Mouse (Mus musculus): ENCODE data around the gene Ly6g6f. TPM values are rescaled to one million over a fixed set of nuclear protein-coding genes. Genes with fewer than 3 reads are reported as not detected.
A peak's percentile ranks its signal among the peaks of the same experiment; 100 is the strongest.

The Ly6g6f gene
- total and polyA plus RNA-seq, 3 experiments, result 0.54 to 0.67 TPM; not detected in 1

GRCm38 (mm10) chr17:35120745-35121142 lies 35.3 kb upstream of the Ly6g6f start:
- no peak for TF ChIP-seq JUND (conservative IDR thresholded peaks at IDR 0.05; ENCODE audit: low read depth, low read length)
- TF ChIP-seq MXI1 (IDR thresholded peaks at IDR 0.05; ENCODE audit: low read depth, low read length), result peak; percentile 41; the same call in 1 of the 2 replicates
- Histone ChIP-seq H3K27ac (ENCODE audit: insufficient read depth, low read depth) (no peak overlapping the region), H3K9ac (ENCODE audit: insufficient read depth, low read depth) (peak overlapping the region; percentile 95), H3K27me3 (replicated peaks) (no peaks in the 10 kb centered on the region), H3K9me3 (replicated peaks; ENCODE audit: low read length) (no peaks in the 10 kb centered on the region), H3K36me3 (replicated peaks in 1 of 2; ENCODE audit: control insufficient read depth in 1 of 2, insufficient read depth in 1 of 2, low read length in 1 of 2) (peaks cover 42 to 56% of the 10 kb centered on the region in 2 experiments), H3K4me3 (replicated peaks in 1 of 3; ENCODE audit: low read depth in 2 of 3, low read length in 2 of 3, poor library complexity in 1 of 3) (peak overlapping the region; percentile 81 to 98 (median 85)), H3K79me2 (replicated peaks; ENCODE audit: control insufficient read depth, extremely low read depth, insufficient read depth, poor library complexity, severe bottlenecking) (peaks cover 38% of the 10 kb centered on the region), H3K4me2 (ENCODE audit: insufficient read depth, low read depth, poor library complexity, severe bottlenecking) (peak overlapping the region; percentile 78), H3K4me1 (ENCODE audit: control insufficient read depth in 1 of 2, insufficient read depth in 2 of 2) (peaks cover 0 to 50% of the 10 kb centered on the region in 2 experiments; a peak in 2 of 4 replicates)
- no peak for DNase-seq (ENCODE audit: extremely low read depth)
- dilution Hi-C loops (cut with MboI; ENCODE audit: extremely low pct_ligation_motif_present, extremely low pct_unique_long_range_greater_than_20kb, low sequenced_read_pairs) (no loop called here), in situ Hi-C loops (cut with MboI; ENCODE audit: low pct_ligation_motif_present, low pct_unique_long_range_greater_than_20kb, low sequenced_read_pairs) (no loop called here)

GRCm38 (mm10) chr17:35115046-35116019 lies 29.9 kb upstream of the Ly6g6f start, which contains the start of gene Ly6g5b:
TSS of gene Ly6g5b (minus strand) at chr17:35115428.
- Histone ChIP-seq H3K9me3 (replicated peaks; ENCODE audit: low read length) (no peaks in the 10 kb centered on the region), H3K27ac (ENCODE audit: insufficient read depth, low read depth) (no peak within 1 kb of the TSS), H3K79me2 (replicated peaks; ENCODE audit: control insufficient read depth, extremely low read depth, insufficient read depth, poor library complexity, severe bottlenecking) (peaks cover 11% of the 10 kb centered on the region), H3K4me3 (replicated peaks in 1 of 3; ENCODE audit: low read depth in 2 of 3, low read length in 2 of 3, poor library complexity in 1 of 3) (no peak within 1 kb of the TSS), H3K9ac (ENCODE audit: insufficient read depth, low read depth) (no peak within 1 kb of the TSS), H3K36me3 (replicated peaks in 1 of 2; ENCODE audit: control insufficient read depth in 1 of 2, insufficient read depth in 1 of 2, low read length in 1 of 2) (peaks cover 44 to 59% of the 10 kb centered on the region in 2 experiments), H3K4me1 (ENCODE audit: control insufficient read depth in 1 of 2, insufficient read depth in 2 of 2) (peaks cover 0 to 24% of the 10 kb centered on the region in 2 experiments; a peak in 2 of 4 replicates), H3K4me2 (ENCODE audit: insufficient read depth, low read depth, poor library complexity, severe bottlenecking) (no peak within 1 kb of the TSS), H3K27me3 (replicated peaks) (no peaks in the 10 kb centered on the region)
- peak; percentile 58 for DNase-seq (ENCODE audit: extremely low read depth)
- TF ChIP-seq MAFK (IDR thresholded peaks at IDR 0.05; ENCODE audit: insufficient replicate concordance, low read length), result no peak
- TF ChIP-seq SMC3 (IDR thresholded peaks at IDR 0.05; ENCODE audit: low read depth, low read length), result peak; percentile 51
- TF ChIP-seq HCFC1 (IDR thresholded peaks at IDR 0.05; ENCODE audit: low read depth, low read length), result no peak
- peak; percentile 63 for TF ChIP-seq RAD21 (IDR thresholded peaks at IDR 0.05; ENCODE audit: low read depth, low read length)
- TF ChIP-seq MXI1 (IDR thresholded peaks at IDR 0.05; ENCODE audit: low read depth, low read length), result no peak
- TF ChIP-seq CTCF (conservative IDR thresholded peaks at IDR 0.05 in 1 of 2, IDR thresholded peaks at IDR 0.05 in 1 of 2; ENCODE audit: low read depth in 2 of 2, low read length in 2 of 2), result peak; percentile 22 to 66; a peak in 2 of 4 replicates
- TF ChIP-seq JUND (conservative IDR thresholded peaks at IDR 0.05; ENCODE audit: low read depth, low read length), result no peak
- in situ Hi-C loops (cut with MboI; ENCODE audit: low pct_ligation_motif_present, low pct_unique_long_range_greater_than_20kb, low sequenced_read_pairs), result loop anchor here (5.0 to 10.0 kb wide), 2 partner anchors 91 to 117 kb away; partner anchors contain the start of genes Atp6v1g2 and Sapcd1
- dilution Hi-C loops (cut with MboI; ENCODE audit: extremely low pct_ligation_motif_present, extremely low pct_unique_long_range_greater_than_20kb, low sequenced_read_pairs), result no loop called here

GRCm38 (mm10) chr17:35111774-35112173 lies 26.4 kb upstream of the Ly6g6f start:
- in situ Hi-C loops (cut with MboI; ENCODE audit: low pct_ligation_motif_present, low pct_unique_long_range_greater_than_20kb, low sequenced_read_pairs), result loop anchor here (10.0 kb wide), 1 partner anchor 87 kb away; the partner anchor contains the start of gene Sapcd1
- Histone ChIP-seq H3K4me2 (ENCODE audit: insufficient read depth, low read depth, poor library complexity, severe bottlenecking) (no peak overlapping the region), H3K36me3 (replicated peaks in 1 of 2; ENCODE audit: control insufficient read depth in 1 of 2, insufficient read depth in 1 of 2, low read length in 1 of 2) (peaks cover 25 to 34% of the 10 kb centered on the region in 2 experiments), H3K27ac (ENCODE audit: insufficient read depth, low read depth) (no peak overlapping the region), H3K9me3 (replicated peaks; ENCODE audit: low read length) (no peaks in the 10 kb centered on the region), H3K9ac (ENCODE audit: insufficient read depth, low read depth) (no peak overlapping the region), H3K27me3 (replicated peaks) (no peaks in the 10 kb centered on the region), H3K4me3 (replicated peaks in 1 of 3; ENCODE audit: low read depth in 2 of 3, low read length in 2 of 3, poor library complexity in 1 of 3) (no peak overlapping the region), H3K79me2 (replicated peaks; ENCODE audit: control insufficient read depth, extremely low read depth, insufficient read depth, poor library complexity, severe bottlenecking) (no peaks in the 10 kb centered on the region), H3K4me1 (ENCODE audit: control insufficient read depth in 1 of 2, insufficient read depth in 2 of 2) (peaks cover 0 to 14% of the 10 kb centered on the region in 2 experiments; a peak in 2 of 4 replicates)
- no peak for DNase-seq (ENCODE audit: extremely low read depth)
- dilution Hi-C loops (cut with MboI; ENCODE audit: extremely low pct_ligation_motif_present, extremely low pct_unique_long_range_greater_than_20kb, low sequenced_read_pairs), result no loop called here
- TF ChIP-seq POLR2AphosphoS2 (IDR thresholded peaks at IDR 0.05; ENCODE audit: low read depth, low read length) (no peak), SIN3A (IDR thresholded peaks at IDR 0.05; ENCODE audit: low read length) (no peak), RCOR1 (conservative IDR thresholded peaks at IDR 0.05; ENCODE audit: low read depth, low read length) (no peak), IRF4 (IDR thresholded peaks at IDR 0.05; ENCODE audit: low read depth, low read length) (no peak), POLR2A (IDR thresholded peaks at IDR 0.05; ENCODE audit: low read depth, low read length) (no peak), CHD1 (IDR thresholded peaks at IDR 0.05; ENCODE audit: low read depth, low read length) (no peak), RAD21 (IDR thresholded peaks at IDR 0.05; ENCODE audit: low read depth, low read length) (no peak), GABPA (IDR thresholded peaks at IDR 0.05; ENCODE audit: insufficient replicate concordance, low read depth, low read length) (no peak), CHD2 (IDR thresholded peaks at IDR 0.05; ENCODE audit: low read length) (no peak), E2F4 (IDR thresholded peaks at IDR 0.05; ENCODE audit: insufficient replicate concordance, low read depth, low read length) (no peak), UBTF (IDR thresholded peaks at IDR 0.05; ENCODE audit: low read depth, low read length) (no peak), MAFK (IDR thresholded peaks at IDR 0.05; ENCODE audit: insufficient replicate concordance, low read length) (no peak), ZMIZ1 (IDR thresholded peaks at IDR 0.05; ENCODE audit: low read depth, low read length) (no peak), ETS1 (conservative IDR thresholded peaks at IDR 0.05; ENCODE audit: low read depth, low read length) (no peak), NELFE (IDR thresholded peaks at IDR 0.05; ENCODE audit: low read depth, low read length) (no peak), TCF12 (IDR thresholded peaks at IDR 0.05; ENCODE audit: low read depth, low read length) (no peak), NRF1 (IDR thresholded peaks at IDR 0.05; ENCODE audit: low read depth, low read length) (no peak), SMC3 (IDR thresholded peaks at IDR 0.05; ENCODE audit: low read depth, low read length) (no peak), HCFC1 (IDR thresholded peaks at IDR 0.05; ENCODE audit: low read depth, low read length) (no peak)
